Mouse (Mus musculus) layer of hippocampus, adult 9-10 months (tissue): ENCODE measurements around the gene Slc25a21.

Experiments used
- DNase-seq: peaks from one replicate; pipeline ENCODE4 v3.0.0; 2022; ENCODE audit warnings: low spot score

The Slc25a21 gene

GRCm38 (mm10) chr12:56691427-56692079 lies 505.7 kb downstream of the Slc25a21 start, which contains the start of gene Pax9:
TSS of gene Pax9 (plus strand) at chr12:56691767.
- no peak for DNase-seq

- DNase-seq: no peak
These were observed 506.3 kb downstream of the Slc25a21 start for GRCm38 (mm10) chr12:56691001-56691400.

GRCm38 (mm10) chr12:56690366-56690765 lies 506.9 kb downstream of the Slc25a21 start:
- DNase-seq: no peak

- DNase-seq: no peak
These were observed 507.5 kb downstream of the Slc25a21 start for GRCm38 (mm10) chr12:56689736-56690135.

GRCm38 (mm10) chr12:56689331-56689730 lies 507.9 kb downstream of the Slc25a21 start:
- DNase-seq: no peak

GRCm38 (mm10) chr12:56688920-56689319 lies 508.4 kb downstream of the Slc25a21 start:
- DNase-seq: no peak

- DNase-seq: no peak
These were observed 508.8 kb downstream of the Slc25a21 start for GRCm38 (mm10) chr12:56688482-56688840.

- no peak for DNase-seq
These were observed 509.4 kb downstream of the Slc25a21 start for GRCm38 (mm10) chr12:56687640-56688481.

GRCm38 (mm10) chr12:56681096-56681811 lies 516.0 kb downstream of the Slc25a21 start:
- no peak for DNase-seq

- DNase-seq: no peak
These were observed 519.7 kb downstream of the Slc25a21 start for GRCm38 (mm10) chr12:56677620-56678019.

GRCm38 (mm10) chr12:56674726-56675125 lies 522.5 kb downstream of the Slc25a21 start:
- no peak for DNase-seq

- no peak for DNase-seq
These were observed 526.5 kb downstream of the Slc25a21 start for GRCm38 (mm10) chr12:56670795-56671194.

GRCm38 (mm10) chr12:56669451-56670122 lies 527.7 kb downstream of the Slc25a21 start:
- no peak for DNase-seq
